Comparison of ENCODE assay signal across 8 mouse cellular contexts in the genomic region with DNA sequence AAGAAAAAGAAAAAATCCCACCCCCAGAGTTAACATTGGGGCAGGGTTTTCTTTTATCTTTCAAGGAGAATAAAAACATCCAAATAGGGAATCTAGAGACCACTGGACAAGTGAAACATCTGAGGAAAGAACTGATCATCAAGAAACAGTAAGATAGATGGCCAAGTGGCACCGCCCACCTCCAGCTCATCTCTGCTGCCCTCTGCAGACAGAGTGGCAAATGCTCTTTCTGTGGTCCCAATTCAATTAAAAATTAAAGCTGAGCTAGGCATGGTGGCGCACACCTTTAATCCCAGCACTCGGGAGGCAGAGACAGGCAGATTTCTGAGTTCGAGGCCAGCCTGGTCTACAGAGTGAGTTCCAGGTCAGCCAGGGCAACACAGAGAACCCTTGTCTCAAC. TPM values are rescaled to one million over a fixed set of nuclear protein-coding genes. Genes with fewer than 3 reads are reported as not detected.
DNase-seq lines count a peak whose midpoint lies in the region; ATAC-seq and TF ChIP-seq lines count a peak whose summit lies in the region.

No protein-coding gene starts in this region.

- H3K9ac ChIP-seq in intestine, postnatal 0 days (ENCODE audit: low read depth, low read length), result no peak overlapping the region
- no peak overlapping the region for H3K9ac ChIP-seq in intestine, embryonic 15.5 days
- no peak overlapping the region for H3K9ac ChIP-seq in intestine, embryonic 16.5 days (ENCODE audit: low read depth, low read length)

- DNase-seq in G1E (ENCODE audit: low spot score), result no peak
- no peak for DNase-seq in urinary bladder, postnatal 14 days (ENCODE audit: low spot score)
- DNase-seq in ovary, postnatal 10 days (ENCODE audit: low spot score), result no peak

- TF ChIP-seq CTCF in intestine, postnatal 0 days (IDR thresholded peaks at IDR 0.05; ENCODE audit: low read depth), result peak; percentile 64
- TF ChIP-seq CTCF in G1E (IDR thresholded peaks at IDR 0.05; ENCODE audit: low read depth, low read length), result no peak
- TF ChIP-seq CTCF in small intestine, adult 2 months (IDR thresholded peaks at IDR 0.05; ENCODE audit: extremely low read depth, insufficient read length, insufficient replicate concordance, low read depth, low read length), result peak; percentile 57; the same call in 1 of the 2 replicates

- H3K4me2 ChIP-seq in intestine, postnatal 0 days (replicated peaks; ENCODE audit: low read depth), result no peak overlapping the region
- H3K4me2 ChIP-seq in intestine, embryonic 15.5 days (replicated peaks), result no peak overlapping the region
- H3K4me2 ChIP-seq in intestine, embryonic 16.5 days (ENCODE audit: low read depth, low read length), result no peak overlapping the region

- 92% methylated on average over 4 of the region's 4 CpGs for WGBS in intestine, postnatal 0 days
- WGBS in intestine, embryonic 15.5 days, result 95% methylated on average over 4 of the region's 4 CpGs
- 93% methylated on average over 4 of the region's 4 CpGs for WGBS in small intestine, adult 2 months
- 92% methylated on average over 4 of the region's 4 CpGs for WGBS in intestine, embryonic 16.5 days

- no peaks in the 10 kb centered on the region for H3K9me3 ChIP-seq in intestine, postnatal 0 days (ENCODE audit: control insufficient read depth)
- H3K9me3 ChIP-seq in intestine, embryonic 15.5 days, result peaks cover 3% of the 10 kb centered on the region; the same call in 1 of the 2 replicates
- H3K9me3 ChIP-seq in G1E (replicated peaks), result peaks cover 4% of the 10 kb centered on the region
- H3K9me3 ChIP-seq in intestine, embryonic 16.5 days (ENCODE audit: control insufficient read depth, low read length), result 0 out of 2 replicates have a peak, but pooled peaks cover 5% of the 10 kb centered on the region

- H3K4me1 ChIP-seq in intestine, postnatal 0 days (replicated peaks; ENCODE audit: control insufficient read depth, insufficient read depth, low read length), result no peaks in the 10 kb centered on the region
- H3K4me1 ChIP-seq in intestine, embryonic 15.5 days (replicated peaks), result no peaks in the 10 kb centered on the region
- H3K4me1 ChIP-seq in G1E (ENCODE audit: insufficient read depth, low read depth, low read length), result no peaks in the 10 kb centered on the region
- no peaks in the 10 kb centered on the region for H3K4me1 ChIP-seq in small intestine, adult 2 months (ENCODE audit: control insufficient read depth, insufficient read depth, insufficient read length, low read length)
- H3K4me1 ChIP-seq in intestine, embryonic 16.5 days (ENCODE audit: control insufficient read depth, insufficient read depth, low read length), result no peaks in the 10 kb centered on the region

- no peak overlapping the region for H3K27ac ChIP-seq in intestine, postnatal 0 days (ENCODE audit: low read depth, low read length)
- no peak overlapping the region for H3K27ac ChIP-seq in intestine, embryonic 15.5 days
- no peak overlapping the region for H3K27ac ChIP-seq in small intestine, adult 2 months (ENCODE audit: insufficient read depth, low read depth, low read length)
- H3K27ac ChIP-seq in intestine, embryonic 16.5 days (ENCODE audit: low read length), result no peak overlapping the region

- peaks cover 5% of the 10 kb centered on the region; the same call in 1 of the 2 replicates for H3K36me3 ChIP-seq in intestine, postnatal 0 days (ENCODE audit: control insufficient read depth, insufficient read depth)
- H3K36me3 ChIP-seq in intestine, embryonic 15.5 days, result peaks cover 1% of the 10 kb centered on the region
- H3K36me3 ChIP-seq in G1E (replicated peaks), result peaks cover 19% of the 10 kb centered on the region
- H3K36me3 ChIP-seq in small intestine, adult 2 months (ENCODE audit: control insufficient read depth, insufficient read depth, low read length), result peaks cover 11% of the 10 kb centered on the region; the same call in 1 of the 2 replicates
- 0 out of 2 replicates have a peak, but pooled peaks cover 4% of the 10 kb centered on the region for H3K36me3 ChIP-seq in intestine, embryonic 16.5 days (ENCODE audit: control insufficient read depth, insufficient read depth, low read length)

- no peak for TF ChIP-seq POLR2A in small intestine, adult 2 months (IDR thresholded peaks at IDR 0.05; ENCODE audit: low read depth, low read length)

- no peak overlapping the region for H3K4me3 ChIP-seq in intestine, postnatal 0 days (ENCODE audit: low read depth, low read length)
- H3K4me3 ChIP-seq in intestine, embryonic 15.5 days (replicated peaks), result no peak overlapping the region
- H3K4me3 ChIP-seq in G1E (ENCODE audit: low read depth, low read length), result no peak overlapping the region
- no peak overlapping the region for H3K4me3 ChIP-seq in small intestine, adult 2 months (ENCODE audit: low read depth, low read length)
- H3K4me3 ChIP-seq in intestine, embryonic 16.5 days (ENCODE audit: low read length), result no peak overlapping the region

- H3K27me3 ChIP-seq in intestine, postnatal 0 days (replicated peaks; ENCODE audit: control insufficient read depth, insufficient read depth, low read length), result no peaks in the 10 kb centered on the region
- H3K27me3 ChIP-seq in intestine, embryonic 15.5 days (replicated peaks), result no peaks in the 10 kb centered on the region
- no peaks in the 10 kb centered on the region for H3K27me3 ChIP-seq in G1E (ENCODE audit: insufficient read depth, low read length)
- no peaks in the 10 kb centered on the region for H3K27me3 ChIP-seq in small intestine, adult 2 months (ENCODE audit: control insufficient read depth, insufficient read depth, low read length)
- no peaks in the 10 kb centered on the region for H3K27me3 ChIP-seq in intestine, embryonic 16.5 days (replicated peaks; ENCODE audit: control insufficient read depth, insufficient read depth, low read length)

- no peak for ATAC-seq in intestine, postnatal 0 days
- no peak for ATAC-seq in intestine, embryonic 15.5 days
- ATAC-seq in G1E (ENCODE audit: extremely low read depth, insufficient number of reproducible peaks, low FRiP score, poor library complexity, severe bottlenecking), result peak; percentile 22; the same call in 1 of the 2 replicates
- 0 out of 2 replicates have a peak, but pooled peaks have one; percentile 22 for ATAC-seq in granulocyte monocyte progenitor cell, adult 5-6 weeks (replicated peaks; ENCODE audit: poor library complexity, severe bottlenecking)
- ATAC-seq in intestine, embryonic 16.5 days, result no peak

RNA-seq across cellular contexts. Expression of gene Simc1, which starts 16.6 kb away (rescaled TPM):
- polyA plus RNA-seq in intestine, postnatal 0 days (2015; fragmentation: Nextera tagmentation; extraction: Ambion mirVana), result 2.1 and 2.2 TPM in 2 replicates
- 6.3 and 6.9 TPM in 2 replicates for polyA plus RNA-seq in intestine, embryonic 15.5 days (2015; fragmentation: Nextera tagmentation; extraction: Ambion mirVana)
- total RNA-seq in G1E (2014; fragmentation: Nextera tagmentation) (27.1 and 34.7 TPM in 2 replicates), G1E (2017) (5.8 and 6.0 TPM in 2 replicates)
- 1.1 and 1.4 TPM in 2 replicates for polyA plus RNA-seq in G1E (2012)
- total RNA-seq in granulocyte monocyte progenitor cell, adult 5-6 weeks (2014; fragmentation: Nextera tagmentation), result 10.6 and 16.1 TPM in 2 replicates
- 6.3 and 7.5 TPM in 2 replicates for total RNA-seq in granulocyte monocyte progenitor cell, adult 5-6 weeks (2017)
- 2.1 and 4.0 TPM in 2 replicates for polyA plus RNA-seq in small intestine, adult 2 months (2012; rRNA removed)
- polyA plus RNA-seq in intestine, embryonic 16.5 days (2015; fragmentation: Nextera tagmentation; extraction: Ambion mirVana), result 5.0 and 5.1 TPM in 2 replicates

RNA-seq across cellular contexts. Expression of gene 4833439L19Rik, which starts 45.0 kb away (rescaled TPM):
- 99.5 and 99.6 TPM in 2 replicates for polyA plus RNA-seq in intestine, postnatal 0 days (2015; fragmentation: Nextera tagmentation; extraction: Ambion mirVana)
- 107 and 110 TPM in 2 replicates for polyA plus RNA-seq in intestine, embryonic 15.5 days (2015; fragmentation: Nextera tagmentation; extraction: Ambion mirVana)
- total RNA-seq in G1E (2014; fragmentation: Nextera tagmentation) (59.2 and 61.9 TPM in 2 replicates), G1E (2017) (37.3 and 40.4 TPM in 2 replicates)
- 32.8 and 36.9 TPM in 2 replicates for polyA plus RNA-seq in G1E (2012)
- total RNA-seq in granulocyte monocyte progenitor cell, adult 5-6 weeks (2014; fragmentation: Nextera tagmentation), result 58.0 and 65.9 TPM in 2 replicates
- 27.7 and 30.9 TPM in 2 replicates for total RNA-seq in granulocyte monocyte progenitor cell, adult 5-6 weeks (2017)
- polyA plus RNA-seq in small intestine, adult 2 months (2012; rRNA removed), result 76.2 and 166 TPM in 2 replicates
- 126 and 127 TPM in 2 replicates for polyA plus RNA-seq in intestine, embryonic 16.5 days (2015; fragmentation: Nextera tagmentation; extraction: Ambion mirVana)

RNA-seq across cellular contexts. Expression of gene Thoc3, which starts 51.6 kb away (rescaled TPM):
- 37.8 and 38.5 TPM in 2 replicates for polyA plus RNA-seq in intestine, postnatal 0 days (2015; fragmentation: Nextera tagmentation; extraction: Ambion mirVana)
- 100 and 101 TPM in 2 replicates for polyA plus RNA-seq in intestine, embryonic 15.5 days (2015; fragmentation: Nextera tagmentation; extraction: Ambion mirVana)
- total RNA-seq in G1E (2014; fragmentation: Nextera tagmentation) (65.0 and 76.5 TPM in 2 replicates), G1E (2017) (73.4 and 73.7 TPM in 2 replicates)
- polyA plus RNA-seq in G1E (2012), result 179 and 186 TPM in 2 replicates
- total RNA-seq in granulocyte monocyte progenitor cell, adult 5-6 weeks (2014; fragmentation: Nextera tagmentation), result 22.1 and 26.7 TPM in 2 replicates
- total RNA-seq in granulocyte monocyte progenitor cell, adult 5-6 weeks (2017), result 42.0 and 57.2 TPM in 2 replicates
- polyA plus RNA-seq in small intestine, adult 2 months (2012; rRNA removed), result 23.9 and 29.7 TPM in 2 replicates
- polyA plus RNA-seq in intestine, embryonic 16.5 days (2015; fragmentation: Nextera tagmentation; extraction: Ambion mirVana), result 86.3 and 90.6 TPM in 2 replicates

RNA-seq across cellular contexts. Expression of gene Arl10, which starts 54.6 kb away (rescaled TPM):
- 9.3 and 11.3 TPM in 2 replicates for polyA plus RNA-seq in intestine, postnatal 0 days (2015; fragmentation: Nextera tagmentation; extraction: Ambion mirVana)
- polyA plus RNA-seq in intestine, embryonic 15.5 days (2015; fragmentation: Nextera tagmentation; extraction: Ambion mirVana), result 21.7 and 25.2 TPM in 2 replicates
- total RNA-seq in G1E (2014; fragmentation: Nextera tagmentation) (20.8 and 21.4 TPM in 2 replicates), G1E (2017) (13.9 and 14.3 TPM in 2 replicates)
- polyA plus RNA-seq in G1E (2012), result 11.8 and 13.8 TPM in 2 replicates
- total RNA-seq in granulocyte monocyte progenitor cell, adult 5-6 weeks (2014; fragmentation: Nextera tagmentation), result 17.4 and 24.0 TPM in 2 replicates
- total RNA-seq in granulocyte monocyte progenitor cell, adult 5-6 weeks (2017), result 12.1 and 15.0 TPM in 2 replicates
- 6.6 and 11.4 TPM in 2 replicates for polyA plus RNA-seq in small intestine, adult 2 months (2012; rRNA removed)
- 18.8 and 21.5 TPM in 2 replicates for polyA plus RNA-seq in intestine, embryonic 16.5 days (2015; fragmentation: Nextera tagmentation; extraction: Ambion mirVana)

Comparison
In these comparisons a context has a peak if more than half of its experiments do, and no peak if none do; other contexts are left out.
1. ATAC-seq: peak in G1E (single experiment) and granulocyte monocyte progenitor cell, adult 5-6 weeks (single experiment); none in intestine, postnatal 0 days (single experiment), intestine, embryonic 15.5 days (single experiment) and intestine, embryonic 16.5 days (single experiment).